Mouse (Mus musculus): ENCODE results near the gene Sh3gl1. TPM values are rescaled to one million over a fixed set of nuclear protein-coding genes. Genes with fewer than 3 reads are reported as not detected.

The Sh3gl1 gene
- polyA plus RNA-seq, 1 experiment from 2014 or later = 161 TPM

DNA sequence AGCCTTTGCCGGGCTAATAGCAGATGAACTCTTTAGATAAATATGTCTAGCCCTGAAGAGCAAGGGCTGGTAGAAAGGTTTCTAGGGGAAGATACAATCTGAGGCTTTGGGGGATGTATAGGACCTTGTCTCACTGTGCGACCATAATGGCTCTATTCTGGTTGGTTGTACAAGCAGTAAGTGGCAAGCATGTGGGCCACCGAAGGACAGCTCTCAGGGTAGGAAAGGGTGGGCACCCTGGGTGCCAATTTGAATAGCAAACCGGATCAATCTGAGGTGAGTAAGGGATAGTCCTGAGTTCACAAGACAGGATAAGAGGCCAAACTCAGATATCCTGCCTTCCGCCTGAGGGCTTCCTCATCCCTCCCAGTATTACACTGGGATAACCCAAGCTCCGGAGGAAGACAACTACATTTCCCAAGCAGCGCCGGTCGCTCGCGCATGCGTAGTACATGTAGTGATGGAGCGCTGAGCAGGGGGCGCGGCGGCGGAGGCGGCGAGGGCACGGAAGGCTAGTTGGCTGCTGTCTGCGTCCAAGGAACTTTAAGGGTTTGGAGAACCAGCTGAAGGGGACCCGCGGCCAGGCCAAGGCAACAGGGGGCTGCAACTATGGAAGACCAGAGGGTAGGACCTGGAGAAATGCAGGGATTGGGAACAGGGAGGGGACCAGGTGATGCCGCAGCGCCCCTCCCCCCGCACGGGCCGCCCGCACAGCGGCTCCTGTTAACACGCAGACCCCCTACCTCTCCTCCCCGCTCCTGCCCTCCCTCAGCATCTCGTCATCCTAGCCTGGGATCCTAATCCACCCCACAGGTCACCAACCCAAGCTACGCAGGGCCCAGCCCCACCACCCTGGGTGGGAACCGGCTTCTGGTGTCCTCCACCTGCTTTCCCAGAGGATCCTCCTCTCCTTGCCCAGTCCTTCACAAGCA is 50.1 kb downstream of the Sh3gl1 start, which contains the start of gene Fsd1:
Gene Fsd1, plus strand, starts transcription at position 480 of the 932 bp plus-strand sequence.
- Histone ChIP-seq H3K27ac (peak within 1 kb of the TSS; percentile 89), H3K27me3 (ENCODE audit: insufficient read depth, poor library complexity, severe bottlenecking) (no peaks in the 10 kb centered on the region), H3K9me3 (no peaks in the 10 kb centered on the region), H3K36me3 (peaks cover 25% of the 10 kb centered on the region), H3K4me3 (peak within 1 kb of the TSS; percentile 77), H3K4me1 (replicated peaks) (peaks cover 16% of the 10 kb centered on the region)
- peak; percentile 84 for DNase-seq (ENCODE audit: low spot score)
- WGBS = 9% methylated on average over 35 of the region's 35 CpGs

DNA sequence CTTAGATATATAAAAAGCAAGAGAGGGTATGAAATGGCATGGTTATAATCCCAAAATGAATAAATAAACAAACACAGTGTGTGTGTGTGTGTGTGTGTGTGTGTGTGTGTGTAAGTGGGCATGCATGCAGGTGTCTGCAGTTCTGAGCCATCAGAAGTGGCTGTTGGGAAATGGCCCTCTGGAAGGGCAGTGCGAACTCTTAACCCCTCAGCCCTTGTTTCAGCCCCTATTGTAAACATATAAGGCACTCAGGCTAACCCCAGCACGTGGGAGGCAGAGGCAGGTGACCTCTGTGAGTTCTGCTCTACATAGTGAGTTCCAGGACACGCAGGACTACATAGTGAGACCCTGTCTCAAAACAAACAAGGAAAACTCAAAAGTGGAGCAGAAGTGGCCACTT is 59.1 kb downstream of the Sh3gl1 start:
- DNase-seq (ENCODE audit: low spot score) = no peak
- Histone ChIP-seq H3K4me1 (replicated peaks) (peaks cover 23% of the 10 kb centered on the region), H3K9me3 (no peaks in the 10 kb centered on the region), H3K4me3 (no peak overlapping the region), H3K27ac (peak overlapping the region; percentile 35; the same call in 1 of the 2 replicates), H3K27me3 (ENCODE audit: insufficient read depth, poor library complexity, severe bottlenecking) (peaks cover 5% of the 10 kb centered on the region; the same call in 1 of the 2 replicates), H3K36me3 (peaks cover 33% of the 10 kb centered on the region)
- WGBS = 64% methylated on average over 3 of the region's 3 CpGs

GRCm38 (mm10) chr17:55976255-55976862 is 60.1 kb downstream of the Sh3gl1 start:
- peaks cover 10% of the 10 kb centered on the region; the same call in 1 of the 2 replicates for H3K27me3 ChIP-seq (ENCODE audit: insufficient read depth, poor library complexity, severe bottlenecking)
- H3K4me3 ChIP-seq = no peak overlapping the region
- DNase-seq (ENCODE audit: low spot score) = peak; percentile 78
- H3K9me3 ChIP-seq = no peaks in the 10 kb centered on the region
- peaks cover 33% of the 10 kb centered on the region for H3K36me3 ChIP-seq
- peaks cover 28% of the 10 kb centered on the region for H3K4me1 ChIP-seq (replicated peaks)
- H3K27ac ChIP-seq = peak overlapping the region; percentile 66
- WGBS = 16% methylated on average over 13 of the region's 13 CpGs

DNA sequence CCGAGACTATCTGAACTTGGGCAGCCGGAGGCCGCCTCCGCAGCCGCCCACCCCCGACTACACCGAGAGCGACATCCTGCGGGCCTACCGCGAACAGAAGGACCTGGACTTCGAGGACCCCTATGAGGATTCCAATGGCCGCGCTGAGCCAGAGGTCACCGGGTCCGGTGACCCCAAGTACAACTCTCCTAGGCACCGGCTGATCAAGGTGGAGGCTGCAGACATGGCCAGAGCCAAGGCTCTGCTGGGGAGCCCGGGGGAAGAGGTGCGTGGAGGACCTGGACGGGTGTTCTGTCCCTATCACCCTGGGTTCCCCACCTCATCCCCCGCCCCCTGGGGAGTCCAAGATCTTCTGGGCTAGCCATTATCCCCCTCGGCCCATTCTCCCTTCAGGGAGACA is 65.0 kb downstream of the Sh3gl1 start:
- DNase-seq (ENCODE audit: low spot score) = no peak
- Histone ChIP-seq H3K4me1 (replicated peaks) (peaks cover 58% of the 10 kb centered on the region), H3K4me3 (peak overlapping the region; percentile 77), H3K9me3 (no peaks in the 10 kb centered on the region), H3K27ac (peak overlapping the region; percentile 96), H3K36me3 (peaks cover 54% of the 10 kb centered on the region), H3K27me3 (ENCODE audit: insufficient read depth, poor library complexity, severe bottlenecking) (peaks cover 17% of the 10 kb centered on the region)
- WGBS = 24% methylated on average over 22 of the region's 22 CpGs

GRCm38 (mm10) chr17:55969966-55970891 is 66.2 kb downstream of the Sh3gl1 start, which contains the start of gene Shd:
Shd (plus strand) TSS chr17:55970467.
- Histone ChIP-seq H3K4me1 (replicated peaks) (peaks cover 52% of the 10 kb centered on the region), H3K27ac (peak within 1 kb of the TSS; percentile 96), H3K4me3 (peak within 1 kb of the TSS; percentile 77), H3K36me3 (peaks cover 63% of the 10 kb centered on the region), H3K9me3 (no peaks in the 10 kb centered on the region), H3K27me3 (ENCODE audit: insufficient read depth, poor library complexity, severe bottlenecking) (peaks cover 17% of the 10 kb centered on the region)
- peak; percentile 88 for DNase-seq (ENCODE audit: low spot score)
- 8% methylated on average over 55 of the region's 55 CpGs for WGBS

DNA sequence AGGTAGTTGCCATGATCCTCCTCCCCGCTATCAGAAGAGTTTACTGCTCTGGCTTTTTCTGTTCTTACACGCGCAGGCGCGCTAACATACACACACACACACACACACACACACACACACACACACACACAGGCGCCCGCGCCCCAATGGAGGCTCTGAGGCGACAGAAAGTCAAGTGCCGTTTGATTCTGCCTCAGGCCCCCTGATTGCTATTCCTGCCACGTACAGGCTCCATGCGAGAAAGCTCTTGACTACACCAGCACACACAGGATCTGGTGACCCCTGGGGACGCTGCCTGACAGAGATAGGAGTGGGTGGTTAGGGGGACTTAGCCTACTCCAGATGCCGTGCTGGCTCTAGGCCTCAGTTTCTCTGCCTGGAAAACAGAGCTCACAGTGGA is 66.9 kb downstream of the Sh3gl1 start:
- DNase-seq (ENCODE audit: low spot score) = peak; percentile 79
- H3K27me3 ChIP-seq (ENCODE audit: insufficient read depth, poor library complexity, severe bottlenecking) = peaks cover 17% of the 10 kb centered on the region
- peak overlapping the region; percentile 77 for H3K4me3 ChIP-seq
- peak overlapping the region; percentile 96 for H3K27ac ChIP-seq
- peaks cover 63% of the 10 kb centered on the region for H3K36me3 ChIP-seq
- WGBS = 34% methylated on average over 14 of the region's 14 CpGs
- H3K9me3 ChIP-seq = no peaks in the 10 kb centered on the region
- peaks cover 52% of the 10 kb centered on the region for H3K4me1 ChIP-seq (replicated peaks)

- Histone ChIP-seq H3K4me1 (replicated peaks) (peaks cover 52% of the 10 kb centered on the region), H3K27me3 (ENCODE audit: insufficient read depth, poor library complexity, severe bottlenecking) (peaks cover 17% of the 10 kb centered on the region), H3K36me3 (peaks cover 63% of the 10 kb centered on the region), H3K4me3 (no peak overlapping the region), H3K9me3 (no peaks in the 10 kb centered on the region), H3K27ac (peak overlapping the region; percentile 96)
- 53% methylated on average over 7 of the region's 7 CpGs for WGBS
- peak; percentile 23 for DNase-seq (ENCODE audit: low spot score)
Measured at GRCm38 (mm10) chr17:55968210-55968609, 68.2 kb downstream of the Sh3gl1 start.

GRCm38 (mm10) chr17:55967186-55967585 is 69.2 kb downstream of the Sh3gl1 start:
- Histone ChIP-seq H3K9me3 (no peaks in the 10 kb centered on the region), H3K36me3 (peaks cover 61% of the 10 kb centered on the region), H3K27ac (0 out of 2 replicates have a peak overlapping the region, but pooled peaks have one; percentile 96), H3K27me3 (ENCODE audit: insufficient read depth, poor library complexity, severe bottlenecking) (peaks cover 17% of the 10 kb centered on the region), H3K4me1 (replicated peaks) (peaks cover 48% of the 10 kb centered on the region), H3K4me3 (no peak overlapping the region)
- 94% methylated on average over 4 of the region's 4 CpGs for WGBS
- DNase-seq (ENCODE audit: low spot score) = no peak

Other genes with a start within 250 kb of the Sh3gl1 start
- 6.3 and 8.3 TPM in 2 replicates for gene Zfp119a, start 157.7 kb downstream of the Sh3gl1 start, polyA plus RNA-seq (2016; fragmentation: Nextera tagmentation; extraction: Ambion mirVana)
- 12.1 and 13.3 TPM in 2 replicates for gene Zfp959, start 144.5 kb downstream of the Sh3gl1 start, polyA plus RNA-seq (2016; fragmentation: Nextera tagmentation; extraction: Ambion mirVana)
- gene Zfp119b, start 87.1 kb downstream of the Sh3gl1 start, polyA plus RNA-seq (2016; fragmentation: Nextera tagmentation; extraction: Ambion mirVana) = 4.6 and 5.6 TPM in 2 replicates
- 1.9 and 2.8 TPM in 2 replicates for gene Ebi3, start 84.0 kb downstream of the Sh3gl1 start, polyA plus RNA-seq (2016; fragmentation: Nextera tagmentation; extraction: Ambion mirVana)
- 28.5 and 31.3 TPM in 2 replicates for gene Yju2, start 77.5 kb downstream of the Sh3gl1 start, polyA plus RNA-seq (2016; fragmentation: Nextera tagmentation; extraction: Ambion mirVana)
- gene Shd, start 66.2 kb downstream of the Sh3gl1 start, polyA plus RNA-seq (2016; fragmentation: Nextera tagmentation; extraction: Ambion mirVana) = 52.0 and 105 TPM in 2 replicates
- gene Fsd1, start 50.1 kb downstream of the Sh3gl1 start, polyA plus RNA-seq (2016; fragmentation: Nextera tagmentation; extraction: Ambion mirVana) = 67.6 and 99.5 TPM in 2 replicates
- 6.0 and 8.3 TPM in 2 replicates for gene Stap2, start 31.1 kb downstream of the Sh3gl1 start, polyA plus RNA-seq (2016; fragmentation: Nextera tagmentation; extraction: Ambion mirVana)
- gene Mpnd, start 30.9 kb downstream of the Sh3gl1 start, polyA plus RNA-seq (2016; fragmentation: Nextera tagmentation; extraction: Ambion mirVana) = 131 and 177 TPM in 2 replicates
- 35.3 and 46.0 TPM in 2 replicates for gene Chaf1a, start 3.8 kb upstream of the Sh3gl1 start, polyA plus RNA-seq (2016; fragmentation: Nextera tagmentation; extraction: Ambion mirVana)
- gene Ubxn6, start 38.4 kb upstream of the Sh3gl1 start, polyA plus RNA-seq (2016; fragmentation: Nextera tagmentation; extraction: Ambion mirVana) = 38.7 and 52.7 TPM in 2 replicates
- gene Hdgfl2, start 43.0 kb upstream of the Sh3gl1 start, polyA plus RNA-seq (2016; fragmentation: Nextera tagmentation; extraction: Ambion mirVana) = 186 and 190 TPM in 2 replicates
- gene Plin4, start 73.2 kb upstream of the Sh3gl1 start, polyA plus RNA-seq (2016; fragmentation: Nextera tagmentation; extraction: Ambion mirVana) = 0.04 and 0.06 TPM in 2 replicates
- 0.39 and 0.42 TPM in 2 replicates for gene Plin5, start 81.0 kb upstream of the Sh3gl1 start, polyA plus RNA-seq (2016; fragmentation: Nextera tagmentation; extraction: Ambion mirVana)
- gene Lrg1, start 85.4 kb upstream of the Sh3gl1 start, polyA plus RNA-seq (2016; fragmentation: Nextera tagmentation; extraction: Ambion mirVana) = not detected in 2 replicates
- 2.3 and 3.8 TPM in 2 replicates for gene Sema6b, start 103.7 kb upstream of the Sh3gl1 start, polyA plus RNA-seq (2016; fragmentation: Nextera tagmentation; extraction: Ambion mirVana)
- gene Tnfaip8l1, start 125.8 kb upstream of the Sh3gl1 start, polyA plus RNA-seq (2016; fragmentation: Nextera tagmentation; extraction: Ambion mirVana) = 10.4 and 11.8 TPM in 2 replicates
- gene Mydgf, start 147.3 kb upstream of the Sh3gl1 start, polyA plus RNA-seq (2016; fragmentation: Nextera tagmentation; extraction: Ambion mirVana) = 70.5 and 80.6 TPM in 2 replicates
- 43.0 and 52.3 TPM in 2 replicates for gene Dpp9, start 182.3 kb upstream of the Sh3gl1 start, polyA plus RNA-seq (2016; fragmentation: Nextera tagmentation; extraction: Ambion mirVana)
- gene Fem1a, start 220.2 kb upstream of the Sh3gl1 start, polyA plus RNA-seq (2016; fragmentation: Nextera tagmentation; extraction: Ambion mirVana) = 13.3 and 15.5 TPM in 2 replicates
- 2.4 and 2.6 TPM in 2 replicates for gene Ticam1, start 240.2 kb upstream of the Sh3gl1 start, polyA plus RNA-seq (2016; fragmentation: Nextera tagmentation; extraction: Ambion mirVana)

Measured in hindbrain, embryonic 10.5 days (tissue).